Mouse (Mus musculus): ENCODE results near the gene Ralgds. TPM values are rescaled to one million over a fixed set of nuclear protein-coding genes. Genes with fewer than 3 reads are reported as not detected.

Gene Ralgds
- polyA plus RNA-seq, 1 experiment from 2014 or later, result 66.1 TPM

- no peaks in the 10 kb centered on the region for H3K36me3 ChIP-seq
- 0 out of 2 replicates have a peak overlapping the region, but pooled peaks have one; percentile 11 for H3K4me2 ChIP-seq (replicated peaks)
- H3K9ac ChIP-seq, result 0 out of 2 replicates have a peak overlapping the region, but pooled peaks have one; percentile 2
- no peaks in the 10 kb centered on the region for H3K27me3 ChIP-seq
- H3K4me1 ChIP-seq, result no peaks in the 10 kb centered on the region
- WGBS, result 81% methylated on average over 20 of the region's 20 CpGs
- 0 out of 2 replicates have a peak overlapping the region, but pooled peaks have one; percentile 6 for H3K27ac ChIP-seq
- ATAC-seq (ENCODE audit: insufficient number of reproducible peaks, insufficient read depth, low FRiP score, low TSS enrichment), result no peak
- H3K4me3 ChIP-seq, result no peak overlapping the region
- H3K9me3 ChIP-seq, result no peaks in the 10 kb centered on the region
These were observed 33.4 kb upstream of the Ralgds start for GRCm38 (mm10) chr2:28479208-28480204.

GRCm38 (mm10) chr2:28483861-28484260 lies 29.1 kb upstream of the Ralgds start:
- Histone ChIP-seq H3K4me2 (replicated peaks) (no peak overlapping the region), H3K27ac (no peak overlapping the region), H3K4me1 (no peaks in the 10 kb centered on the region), H3K9me3 (no peaks in the 10 kb centered on the region), H3K4me3 (no peak overlapping the region), H3K9ac (no peak overlapping the region), H3K36me3 (no peaks in the 10 kb centered on the region), H3K27me3 (no peaks in the 10 kb centered on the region)
- no peak for ATAC-seq (ENCODE audit: insufficient number of reproducible peaks, insufficient read depth, low FRiP score, low TSS enrichment)
- WGBS, result 87% methylated on average over 2 of the region's 2 CpGs

GRCm38 (mm10) chr2:28494521-28494920 lies 18.4 kb upstream of the Ralgds start:
- H3K9me3 ChIP-seq, result no peaks in the 10 kb centered on the region
- WGBS, result 79% methylated on average over 2 of the region's 2 CpGs

GRCm38 (mm10) chr2:28495207-28495756 lies 17.6 kb upstream of the Ralgds start:
- H3K9ac ChIP-seq, result no peak overlapping the region
- H3K4me2 ChIP-seq (replicated peaks), result no peak overlapping the region
- H3K36me3 ChIP-seq, result no peaks in the 10 kb centered on the region
- no peaks in the 10 kb centered on the region for H3K27me3 ChIP-seq
- no peaks in the 10 kb centered on the region for H3K4me1 ChIP-seq
- no peak for ATAC-seq (ENCODE audit: insufficient number of reproducible peaks, insufficient read depth, low FRiP score, low TSS enrichment)
- 78% methylated on average over 14 of the region's 14 CpGs for WGBS
- no peak overlapping the region for H3K27ac ChIP-seq
- no peak overlapping the region for H3K4me3 ChIP-seq
- no peaks in the 10 kb centered on the region for H3K9me3 ChIP-seq

More at GRCm38 (mm10) chr2:28494521-28494920, 18.4 kb upstream of the Ralgds start:
- H3K36me3 ChIP-seq, result no peaks in the 10 kb centered on the region
- ATAC-seq (ENCODE audit: insufficient number of reproducible peaks, insufficient read depth, low FRiP score, low TSS enrichment), result no peak
- no peak overlapping the region for H3K9ac ChIP-seq
- H3K4me3 ChIP-seq, result no peak overlapping the region
- H3K4me2 ChIP-seq (replicated peaks), result no peak overlapping the region
- no peaks in the 10 kb centered on the region for H3K27me3 ChIP-seq
- no peak overlapping the region for H3K27ac ChIP-seq
- H3K4me1 ChIP-seq, result no peaks in the 10 kb centered on the region

GRCm38 (mm10) chr2:28495801-28496595 lies 16.9 kb upstream of the Ralgds start:
- Histone ChIP-seq H3K27me3 (no peaks in the 10 kb centered on the region), H3K27ac (no peak overlapping the region), H3K36me3 (no peaks in the 10 kb centered on the region), H3K9ac (no peak overlapping the region), H3K4me1 (no peaks in the 10 kb centered on the region), H3K9me3 (no peaks in the 10 kb centered on the region), H3K4me3 (no peak overlapping the region), H3K4me2 (replicated peaks) (no peak overlapping the region)
- no peak for ATAC-seq (ENCODE audit: insufficient number of reproducible peaks, insufficient read depth, low FRiP score, low TSS enrichment)
- WGBS, result 74% methylated on average over 16 of the region's 16 CpGs

GRCm38 (mm10) chr2:28496671-28497070 lies 16.3 kb upstream of the Ralgds start, which contains the start of gene Gbgt1:
Gene Gbgt1 (plus strand): TSS chr2:28496891.
- whole genome bisulfite sequencing, result 71% methylated on average over 5 of the region's 5 CpGs
- H3K27ac ChIP-seq, result no peak within 1 kb of the TSS
- no peak within 1 kb of the TSS for H3K4me2 ChIP-seq (replicated peaks)
- no peaks in the 10 kb centered on the region for H3K9me3 ChIP-seq
- H3K9ac ChIP-seq, result no peak within 1 kb of the TSS
- H3K4me1 ChIP-seq, result no peaks in the 10 kb centered on the region
- H3K36me3 ChIP-seq, result no peaks in the 10 kb centered on the region
- ATAC-seq (ENCODE audit: insufficient number of reproducible peaks, insufficient read depth, low FRiP score, low TSS enrichment), result no peak
- no peaks in the 10 kb centered on the region for H3K27me3 ChIP-seq
- no peak within 1 kb of the TSS for H3K4me3 ChIP-seq

- Histone ChIP-seq H3K27me3 (no peaks in the 10 kb centered on the region), H3K9me3 (no peaks in the 10 kb centered on the region), H3K27ac (no peak overlapping the region), H3K36me3 (no peaks in the 10 kb centered on the region), H3K4me1 (no peaks in the 10 kb centered on the region), H3K9ac (no peak overlapping the region), H3K4me2 (replicated peaks) (no peak overlapping the region), H3K4me3 (no peak overlapping the region)
- WGBS, result 78% methylated on average over 5 of the region's 5 CpGs
- no peak for ATAC-seq (ENCODE audit: insufficient number of reproducible peaks, insufficient read depth, low FRiP score, low TSS enrichment)
These were observed 15.4 kb upstream of the Ralgds start for GRCm38 (mm10) chr2:28497561-28497960.

- Histone ChIP-seq H3K27me3 (no peaks in the 10 kb centered on the region), H3K36me3 (no peaks in the 10 kb centered on the region), H3K4me2 (replicated peaks) (no peak overlapping the region), H3K4me1 (no peaks in the 10 kb centered on the region), H3K4me3 (no peak overlapping the region), H3K9me3 (no peaks in the 10 kb centered on the region), H3K27ac (no peak overlapping the region), H3K9ac (no peak overlapping the region)
- no peak for ATAC-seq (ENCODE audit: insufficient number of reproducible peaks, insufficient read depth, low FRiP score, low TSS enrichment)
- 84% methylated on average over 4 of the region's 4 CpGs for WGBS
These were observed 14.5 kb upstream of the Ralgds start for GRCm38 (mm10) chr2:28498431-28498830.

GRCm38 (mm10) chr2:28502987-28503386 lies 9.9 kb upstream of the Ralgds start:
- no peak for ATAC-seq (ENCODE audit: insufficient number of reproducible peaks, insufficient read depth, low FRiP score, low TSS enrichment)
- no peak overlapping the region for H3K27ac ChIP-seq
- no peaks in the 10 kb centered on the region for H3K9me3 ChIP-seq
- H3K4me2 ChIP-seq (replicated peaks), result no peak overlapping the region
- H3K36me3 ChIP-seq, result no peaks in the 10 kb centered on the region
- no peak overlapping the region for H3K4me3 ChIP-seq
- no peaks in the 10 kb centered on the region for H3K27me3 ChIP-seq
- 84% methylated on average over 10 of the region's 10 CpGs for WGBS
- no peaks in the 10 kb centered on the region for H3K4me1 ChIP-seq
- H3K9ac ChIP-seq, result no peak overlapping the region

- no peaks in the 10 kb centered on the region for H3K9me3 ChIP-seq
- no peaks in the 10 kb centered on the region for H3K36me3 ChIP-seq
- H3K4me1 ChIP-seq, result no peaks in the 10 kb centered on the region
- H3K4me3 ChIP-seq, result no peak overlapping the region
- no peak overlapping the region for H3K4me2 ChIP-seq (replicated peaks)
- no peak overlapping the region for H3K27ac ChIP-seq
- no peak for ATAC-seq (ENCODE audit: insufficient number of reproducible peaks, insufficient read depth, low FRiP score, low TSS enrichment)
- no peak overlapping the region for H3K9ac ChIP-seq
- WGBS, result 90% methylated on average over 13 of the region's 13 CpGs
- no peaks in the 10 kb centered on the region for H3K27me3 ChIP-seq
These were observed 8.2 kb upstream of the Ralgds start for GRCm38 (mm10) chr2:28504676-28505075.

GRCm38 (mm10) chr2:28505795-28506194 lies 7.1 kb upstream of the Ralgds start, which contains the start of gene Gm10134:
Gene Gm10134 (plus strand): TSS chr2:28506095.
- 82% methylated on average over 3 of the region's 3 CpGs for WGBS
- ATAC-seq (ENCODE audit: insufficient number of reproducible peaks, insufficient read depth, low FRiP score, low TSS enrichment), result no peak
- Histone ChIP-seq H3K27ac (no peak within 1 kb of the TSS), H3K4me3 (no peak within 1 kb of the TSS), H3K9me3 (no peaks in the 10 kb centered on the region), H3K4me2 (replicated peaks) (no peak within 1 kb of the TSS), H3K36me3 (no peaks in the 10 kb centered on the region), H3K4me1 (no peaks in the 10 kb centered on the region), H3K27me3 (no peaks in the 10 kb centered on the region), H3K9ac (no peak within 1 kb of the TSS)

Data from embryonic facial prominence, embryonic 12.5 days (tissue).